Mouse (Mus musculus): Measurements from ENCODE around the gene Sart1.

- TF ChIP-seq GATA1 (IDR thresholded peaks at IDR 0.05; ENCODE audit: low read length) (no peak), TAL1 (IDR thresholded peaks at IDR 0.05; ENCODE audit: low read length) (no peak)
These were observed 60.5 kb downstream of the Sart1 start for GRCm38 (mm10) chr19:5327970-5328369.
